Mouse (Mus musculus) liver, embryonic 14.5 days (tissue): ENCODE measurements at regions not wholly inside any gene's neighbourhood (a gene's known extent, or its start where the extent isn't known, plus 50 kb on each side); places are given as distances from the start of the nearest gene placed in this dataset.

Experiments
- ATAC-seq: fragments of 200-750 bp; cut with Nextera tagmentation; 2 replicates; pipeline ENCODE4 v1.8.0; 2017; ENCODE audit warnings: moderate number of reproducible peaks, mild to moderate bottlenecking, moderate library complexity; ENCODE audit not compliant: insufficient read depth
- DNase-seq, 3 experiments: peaks; one replicate each; pipeline ENCODE4 v3.0.0-alpha.2; 2012 to 2013; ENCODE audit warnings: low read depth in 3 of 3, low spot score in 3 of 3
- H3K27ac ChIP-seq: fragments of 300-500 bp; sonication (generic); 2 replicates; pipeline ENCODE4 v1.5.1; 2014; ENCODE audit warnings: moderate library complexity, mild to moderate bottlenecking, control low read depth, inconsistent platforms
- H3K27me3 ChIP-seq: fragments of 300-500 bp; sonication (generic); 2 replicates; pipeline ENCODE4 v1.6.1; 2014; ENCODE audit warnings: mild to moderate bottlenecking, low read length, moderate library complexity; ENCODE audit not compliant: control insufficient read depth, insufficient read depth
- H3K36me3 ChIP-seq: fragments of 300-500 bp; sonication (generic); replicated peaks from 2 replicates; pipeline ENCODE4 v1.6.1; 2014; ENCODE audit warnings: low read depth; ENCODE audit not compliant: control insufficient read depth, insufficient read depth
- H3K4me1 ChIP-seq, 2 experiments: fragments of 200-500 bp in 1 of 2; fragments of 300-500 bp in 1 of 2; sonication (generic) in 1 of 2; replicated peaks; 2 replicates each; pipeline ENCODE4 v1.6.1; 2012 to 2014; ENCODE audit warnings: antibody characterized with exemption in 1 of 2, inconsistent platforms in 1 of 2, low read length in 1 of 2; ENCODE audit not compliant: control insufficient read depth in 2 of 2, insufficient read depth in 2 of 2
- H3K4me2 ChIP-seq: fragments of 300-500 bp; sonication (generic); 2 replicates; pipeline ENCODE4 v1.6.1; 2014; ENCODE audit warnings: low read depth, mild to moderate bottlenecking, control low read depth, moderate library complexity
- H3K4me3 ChIP-seq, 2 experiments: fragments of 200-500 bp in 1 of 2; fragments of 300-500 bp in 1 of 2; sonication (generic) in 1 of 2; 2 replicates each; pipeline ENCODE4 v1.5.1; 2012 to 2014; ENCODE audit warnings: low read depth in 2 of 2, low read length in 2 of 2, mild to moderate bottlenecking in 2 of 2, control low read depth in 1 of 2, inconsistent platforms in 1 of 2, moderate library complexity in 1 of 2; ENCODE audit not compliant: insufficient read depth in 1 of 2
- H3K9ac ChIP-seq: fragments of 300-500 bp; sonication (generic); replicated peaks from 2 replicates; pipeline ENCODE4 v1.6.1; 2014; ENCODE audit warnings: mild to moderate bottlenecking, control low read depth, moderate library complexity
- H3K9me3 ChIP-seq: fragments of 300-500 bp; sonication (generic); 2 replicates; pipeline ENCODE4 v1.6.1; 2016; ENCODE audit warnings: low read length, mixed read lengths; ENCODE audit not compliant: control insufficient read depth
- CTCF ChIP-seq: IDR thresholded peaks from 2 replicates; pipeline ENCODE4 v1.5.1; 2016; ENCODE audit warnings: antibody characterized with exemption, low read depth, control low read depth
- EP300 ChIP-seq: IDR thresholded peaks from 2 replicates; pipeline ENCODE4 v1.6.1; 2016; ENCODE audit warnings: antibody characterized with exemption, low read depth
- WGBS: fragments of 180-500 bp; shearing (Covaris S2); extraction: QIAGEN DNeasy Blood & Tissue Kit; methylation state at CpG from one replicate; pipeline ENCODE4 v1.1.7; 2014; ENCODE audit not compliant: insufficient replicate concordance; 5-methylcytosine and 5-hydroxymethylcytosine counted together

GRCm38 (mm10) chr12:13139189-13139588 lies 109.8 kb downstream of the Ddx1 start:
- Histone ChIP-seq H3K27me3 (no peaks in the 10 kb centered on the region), H3K36me3 (no peaks in the 10 kb centered on the region), H3K4me3 (no peak overlapping the region), H3K27ac (no peak overlapping the region), H3K4me2 (no peak overlapping the region), H3K4me1 (no peaks in the 10 kb centered on the region), H3K9ac (no peak overlapping the region), H3K9me3 (no peaks in the 10 kb centered on the region)
- DNase-seq (no peak), ATAC-seq (no peak)
- TF ChIP-seq CTCF (no peak), EP300 (no peak)
- WGBS = 55% methylated on average over 5 of the region's 5 CpGs

- H3K36me3 ChIP-seq = no peaks in the 10 kb centered on the region
- ATAC-seq = no peak
- H3K27ac ChIP-seq = no peak overlapping the region
- DNase-seq = no peak
- H3K9me3 ChIP-seq = no peaks in the 10 kb centered on the region
- TF ChIP-seq CTCF (no peak), EP300 (no peak)
- no peak overlapping the region for H3K4me3 ChIP-seq
- no peak overlapping the region for H3K4me2 ChIP-seq
- H3K9ac ChIP-seq = no peak overlapping the region
- no peaks in the 10 kb centered on the region for H3K4me1 ChIP-seq
- WGBS = 81% methylated on average over 9 of the region's 10 CpGs
- H3K27me3 ChIP-seq = no peaks in the 10 kb centered on the region
These were observed 114.8 kb downstream of the Ddx1 start for GRCm38 (mm10) chr12:13134168-13134567.

DNA sequence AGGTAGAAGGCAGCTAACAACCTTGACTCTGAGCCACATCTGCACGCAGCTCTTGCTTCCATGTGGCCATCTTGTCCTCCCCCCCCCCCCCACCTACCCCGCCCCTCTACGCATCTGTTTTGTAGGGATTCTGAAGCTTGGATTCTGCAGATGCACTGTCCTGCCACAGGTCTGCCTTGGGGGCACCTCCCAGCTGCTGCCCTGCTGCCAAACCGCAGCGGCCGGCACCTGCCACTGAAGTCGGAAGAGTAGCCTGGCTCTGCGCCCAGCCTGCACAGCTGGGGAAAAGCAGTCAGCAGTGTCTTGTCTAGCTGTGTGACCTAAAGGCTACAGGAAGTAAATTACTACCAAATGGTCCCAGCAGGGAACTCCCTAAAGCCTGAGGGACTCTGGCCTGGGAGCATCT lies 119.3 kb downstream of the Ddx1 start:
- no peak for ATAC-seq
- no peaks in the 10 kb centered on the region for H3K36me3 ChIP-seq
- H3K4me3 ChIP-seq = no peak overlapping the region
- DNase-seq = no peak
- H3K4me1 ChIP-seq = no peaks in the 10 kb centered on the region
- 69% methylated on average over 8 of the region's 8 CpGs for WGBS
- no peak overlapping the region for H3K4me2 ChIP-seq
- no peak overlapping the region for H3K9ac ChIP-seq
- H3K27me3 ChIP-seq = no peaks in the 10 kb centered on the region
- TF ChIP-seq CTCF = no peak
- TF ChIP-seq EP300 = no peak
- H3K9me3 ChIP-seq = no peaks in the 10 kb centered on the region
- H3K27ac ChIP-seq = no peak overlapping the region

GRCm38 (mm10) chr12:13127407-13127806 lies 121.6 kb downstream of the Ddx1 start:
- no peak overlapping the region for H3K4me3 ChIP-seq
- no peak overlapping the region for H3K27ac ChIP-seq
- H3K36me3 ChIP-seq = no peaks in the 10 kb centered on the region
- ATAC-seq (no peak), DNase-seq (no peak)
- WGBS = 60% methylated on average over 11 of the region's 11 CpGs
- H3K9ac ChIP-seq = no peak overlapping the region
- H3K9me3 ChIP-seq = no peaks in the 10 kb centered on the region
- no peak overlapping the region for H3K4me2 ChIP-seq
- TF ChIP-seq CTCF (no peak), EP300 (no peak)
- H3K27me3 ChIP-seq = no peaks in the 10 kb centered on the region
- no peaks in the 10 kb centered on the region for H3K4me1 ChIP-seq

GRCm38 (mm10) chr12:13125054-13125453 lies 124.0 kb downstream of the Ddx1 start:
- TF ChIP-seq CTCF (no peak), EP300 (no peak)
- H3K27ac ChIP-seq = no peak overlapping the region
- no peaks in the 10 kb centered on the region for H3K36me3 ChIP-seq
- DNase-seq (no peak), ATAC-seq (no peak)
- WGBS = 78% methylated on average over 1 of the region's 1 CpGs
- no peaks in the 10 kb centered on the region for H3K4me1 ChIP-seq
- no peak overlapping the region for H3K9ac ChIP-seq
- H3K9me3 ChIP-seq = no peaks in the 10 kb centered on the region
- H3K4me3 ChIP-seq = no peak overlapping the region
- H3K27me3 ChIP-seq = no peaks in the 10 kb centered on the region
- H3K4me2 ChIP-seq = no peak overlapping the region

DNA sequence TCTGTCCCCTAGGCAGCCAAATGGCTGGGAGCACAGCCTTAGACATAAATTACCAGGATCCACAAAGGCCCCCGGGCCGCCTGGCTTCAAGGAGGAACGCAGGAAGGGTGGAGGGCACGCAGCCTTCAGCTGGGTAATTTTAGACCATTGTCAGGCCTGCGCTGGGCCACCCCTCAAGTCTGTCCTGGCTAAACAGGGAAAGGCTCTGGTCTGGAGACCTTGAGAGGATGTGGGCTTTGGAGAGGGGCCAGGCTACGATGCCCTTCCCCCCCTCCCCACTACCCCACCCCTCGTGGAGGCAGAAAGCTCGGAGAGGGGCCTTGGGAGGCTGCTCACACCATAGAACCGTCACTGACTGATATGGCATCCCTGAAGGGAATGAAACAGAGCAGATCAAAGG lies 126.7 kb downstream of the Ddx1 start:
- TF ChIP-seq EP300 (no peak), CTCF (no peak)
- Histone ChIP-seq H3K27me3 (no peaks in the 10 kb centered on the region), H3K9me3 (no peaks in the 10 kb centered on the region), H3K4me1 (no peaks in the 10 kb centered on the region), H3K9ac (no peak overlapping the region), H3K4me3 (no peak overlapping the region), H3K36me3 (no peaks in the 10 kb centered on the region), H3K27ac (no peak overlapping the region), H3K4me2 (no peak overlapping the region)
- DNase-seq (no peak), ATAC-seq (no peak)
- WGBS = 26% methylated on average over 9 of the region's 9 CpGs
